Mouse (Mus musculus): ENCODE measurements around the gene L2hgdh.

- TF ChIP-seq CTCF (IDR thresholded peaks at IDR 0.05; ENCODE audit: borderline replicate concordance, extremely low read depth, insufficient read depth, insufficient read length) (no peak), POLR2A (IDR thresholded peaks at IDR 0.05; ENCODE audit: borderline replicate concordance, extremely low read depth, insufficient read depth, insufficient read length, poor library complexity, severe bottlenecking) (no peak)
Measured at GRCm38 (mm10) chr12:69760014-69760413, 35.3 kb upstream of the L2hgdh start.

Data from brain, embryonic 14.5 days (tissue).